Mouse (Mus musculus): ENCODE results near the gene Slc25a51. TPM values are rescaled to one million over a fixed set of nuclear protein-coding genes. Genes with fewer than 3 reads are reported as not detected.

Slc25a51 gene
- polyA plus RNA-seq, 1 experiment = 45.7 TPM

- Histone ChIP-seq H3K4me1 (ENCODE audit: control insufficient read depth, insufficient read depth, low read length) (peaks cover 16% of the 10 kb centered on the region), H3K9me3 (replicated peaks; ENCODE audit: control insufficient read depth, insufficient read depth, low read length, poor library complexity, severe bottlenecking) (no peaks in the 10 kb centered on the region), H3K9ac (ENCODE audit: low read depth, poor library complexity, severe bottlenecking) (no peak overlapping the region), H3K27me3 (ENCODE audit: control insufficient read depth, insufficient read depth, low read length, poor library complexity, severe bottlenecking) (no peaks in the 10 kb centered on the region), H3K36me3 (ENCODE audit: control insufficient read depth, insufficient read depth, low read length, poor library complexity, severe bottlenecking) (no peaks in the 10 kb centered on the region), H3K27ac (ENCODE audit: insufficient read depth, low read length) (no peak overlapping the region), H3K4me3 (ENCODE audit: low read depth, low read length) (no peak overlapping the region)
- TF ChIP-seq POLR2A (IDR thresholded peaks at IDR 0.05; ENCODE audit: insufficient read depth, low read length) = no peak
- TF ChIP-seq EP300 (IDR thresholded peaks at IDR 0.05; ENCODE audit: insufficient read depth, low read depth, low read length) = no peak
- TF ChIP-seq CTCF (IDR thresholded peaks at IDR 0.05; ENCODE audit: low read depth, low read length) = no peak
Measured at GRCm38 (mm10) chr4:45422640-45423039, 14.1 kb upstream of the Slc25a51 start.

- peak overlapping the region; percentile 0; the same call in 1 of the 2 replicates for H3K27ac ChIP-seq (ENCODE audit: insufficient read depth, low read length)
- TF ChIP-seq EP300 (IDR thresholded peaks at IDR 0.05; ENCODE audit: insufficient read depth, low read depth, low read length) (peak; percentile 86), CTCF (IDR thresholded peaks at IDR 0.05; ENCODE audit: low read depth, low read length) (no peak)
- H3K9me3 ChIP-seq (replicated peaks; ENCODE audit: control insufficient read depth, insufficient read depth, low read length, poor library complexity, severe bottlenecking) = no peaks in the 10 kb centered on the region
- peaks cover 16% of the 10 kb centered on the region for H3K4me1 ChIP-seq (ENCODE audit: control insufficient read depth, insufficient read depth, low read length)
- no peak overlapping the region for H3K9ac ChIP-seq (ENCODE audit: low read depth, poor library complexity, severe bottlenecking)
- H3K27me3 ChIP-seq (ENCODE audit: control insufficient read depth, insufficient read depth, low read length, poor library complexity, severe bottlenecking) = no peaks in the 10 kb centered on the region
- no peaks in the 10 kb centered on the region for H3K36me3 ChIP-seq (ENCODE audit: control insufficient read depth, insufficient read depth, low read length, poor library complexity, severe bottlenecking)
- H3K4me3 ChIP-seq (ENCODE audit: low read depth, low read length) = no peak overlapping the region
Measured at GRCm38 (mm10) chr4:45421519-45422260, 13.1 kb upstream of the Slc25a51 start.

GRCm38 (mm10) chr4:45420733-45421132 is 12.2 kb upstream of the Slc25a51 start:
- no peak overlapping the region for H3K9ac ChIP-seq (ENCODE audit: low read depth, poor library complexity, severe bottlenecking)
- H3K36me3 ChIP-seq (ENCODE audit: control insufficient read depth, insufficient read depth, low read length, poor library complexity, severe bottlenecking) = no peaks in the 10 kb centered on the region
- H3K27me3 ChIP-seq (ENCODE audit: control insufficient read depth, insufficient read depth, low read length, poor library complexity, severe bottlenecking) = no peaks in the 10 kb centered on the region
- no peaks in the 10 kb centered on the region for H3K9me3 ChIP-seq (replicated peaks; ENCODE audit: control insufficient read depth, insufficient read depth, low read length, poor library complexity, severe bottlenecking)
- TF ChIP-seq POLR2A (IDR thresholded peaks at IDR 0.05; ENCODE audit: insufficient read depth, low read length) (no peak), CTCF (IDR thresholded peaks at IDR 0.05; ENCODE audit: low read depth, low read length) (no peak), EP300 (IDR thresholded peaks at IDR 0.05; ENCODE audit: insufficient read depth, low read depth, low read length) (no peak)
- peaks cover 16% of the 10 kb centered on the region for H3K4me1 ChIP-seq (ENCODE audit: control insufficient read depth, insufficient read depth, low read length)
- no peak overlapping the region for H3K4me3 ChIP-seq (ENCODE audit: low read depth, low read length)
- no peak overlapping the region for H3K27ac ChIP-seq (ENCODE audit: insufficient read depth, low read length)

GRCm38 (mm10) chr4:45419051-45419450 is 10.5 kb upstream of the Slc25a51 start:
- peaks cover 16% of the 10 kb centered on the region for H3K4me1 ChIP-seq (ENCODE audit: control insufficient read depth, insufficient read depth, low read length)
- H3K36me3 ChIP-seq (ENCODE audit: control insufficient read depth, insufficient read depth, low read length, poor library complexity, severe bottlenecking) = no peaks in the 10 kb centered on the region
- H3K27me3 ChIP-seq (ENCODE audit: control insufficient read depth, insufficient read depth, low read length, poor library complexity, severe bottlenecking) = no peaks in the 10 kb centered on the region
- H3K27ac ChIP-seq (ENCODE audit: insufficient read depth, low read length) = peak overlapping the region; percentile 42
- TF ChIP-seq POLR2A (IDR thresholded peaks at IDR 0.05; ENCODE audit: insufficient read depth, low read length) = no peak
- peak; percentile 38; the same call in 1 of the 2 replicates for TF ChIP-seq EP300 (IDR thresholded peaks at IDR 0.05; ENCODE audit: insufficient read depth, low read depth, low read length)
- no peaks in the 10 kb centered on the region for H3K9me3 ChIP-seq (replicated peaks; ENCODE audit: control insufficient read depth, insufficient read depth, low read length, poor library complexity, severe bottlenecking)
- H3K9ac ChIP-seq (ENCODE audit: low read depth, poor library complexity, severe bottlenecking) = no peak overlapping the region
- H3K4me3 ChIP-seq (ENCODE audit: low read depth, low read length) = no peak overlapping the region

GRCm38 (mm10) chr4:45418229-45418950 is 9.8 kb upstream of the Slc25a51 start:
- Histone ChIP-seq H3K4me3 (ENCODE audit: low read depth, low read length) (peak overlapping the region; percentile 29), H3K36me3 (ENCODE audit: control insufficient read depth, insufficient read depth, low read length, poor library complexity, severe bottlenecking) (no peaks in the 10 kb centered on the region), H3K9ac (ENCODE audit: low read depth, poor library complexity, severe bottlenecking) (0 out of 2 replicates have a peak overlapping the region, but pooled peaks have one; percentile 12), H3K27ac (ENCODE audit: insufficient read depth, low read length) (peak overlapping the region; percentile 20; the same call in 1 of the 2 replicates), H3K9me3 (replicated peaks; ENCODE audit: control insufficient read depth, insufficient read depth, low read length, poor library complexity, severe bottlenecking) (no peaks in the 10 kb centered on the region), H3K27me3 (ENCODE audit: control insufficient read depth, insufficient read depth, low read length, poor library complexity, severe bottlenecking) (no peaks in the 10 kb centered on the region), H3K4me1 (ENCODE audit: control insufficient read depth, insufficient read depth, low read length) (peaks cover 12% of the 10 kb centered on the region)
- TF ChIP-seq POLR2A (IDR thresholded peaks at IDR 0.05; ENCODE audit: insufficient read depth, low read length) (no peak), CTCF (IDR thresholded peaks at IDR 0.05; ENCODE audit: low read depth, low read length) (peak; percentile 66), EP300 (IDR thresholded peaks at IDR 0.05; ENCODE audit: insufficient read depth, low read depth, low read length) (peak; percentile 30; the same call in 1 of the 2 replicates)

DNA sequence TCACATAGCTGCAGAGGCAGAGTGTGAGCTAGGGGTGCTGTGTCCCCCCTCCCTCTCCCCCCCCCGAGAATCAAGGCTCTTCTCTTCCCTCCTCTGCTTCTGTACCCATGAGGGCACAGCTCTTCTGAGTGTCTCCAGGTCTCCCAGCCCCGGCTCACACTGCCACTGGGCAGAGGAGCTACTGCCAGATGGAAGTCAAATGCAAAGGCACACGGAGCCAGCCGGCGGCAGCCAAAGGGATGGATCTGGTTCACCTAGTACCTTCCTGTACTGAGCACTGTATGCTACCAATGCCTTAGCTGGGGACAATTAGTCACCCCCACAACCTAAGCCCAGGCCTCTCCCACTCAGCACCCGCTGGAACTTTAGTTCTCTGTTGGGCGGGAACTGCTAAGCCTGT is 7.7 kb upstream of the Slc25a51 start:
- no peak overlapping the region for H3K9ac ChIP-seq (ENCODE audit: low read depth, poor library complexity, severe bottlenecking)
- no peaks in the 10 kb centered on the region for H3K27me3 ChIP-seq (ENCODE audit: control insufficient read depth, insufficient read depth, low read length, poor library complexity, severe bottlenecking)
- H3K9me3 ChIP-seq (replicated peaks; ENCODE audit: control insufficient read depth, insufficient read depth, low read length, poor library complexity, severe bottlenecking) = no peaks in the 10 kb centered on the region
- H3K4me3 ChIP-seq (ENCODE audit: low read depth, low read length) = no peak overlapping the region
- H3K4me1 ChIP-seq (ENCODE audit: control insufficient read depth, insufficient read depth, low read length) = peaks cover 2% of the 10 kb centered on the region
- TF ChIP-seq EP300 (IDR thresholded peaks at IDR 0.05; ENCODE audit: insufficient read depth, low read depth, low read length) (no peak), CTCF (IDR thresholded peaks at IDR 0.05; ENCODE audit: low read depth, low read length) (no peak), POLR2A (IDR thresholded peaks at IDR 0.05; ENCODE audit: insufficient read depth, low read length) (no peak)
- H3K36me3 ChIP-seq (ENCODE audit: control insufficient read depth, insufficient read depth, low read length, poor library complexity, severe bottlenecking) = no peaks in the 10 kb centered on the region
- no peak overlapping the region for H3K27ac ChIP-seq (ENCODE audit: insufficient read depth, low read length)
